Mouse (Mus musculus): ENCODE data around the gene Hsd3b4. TPM values are rescaled to one million over a fixed set of nuclear protein-coding genes. Genes with fewer than 3 reads are reported as not detected.

The Hsd3b4 gene
- total RNA-seq, 2 experiments from 2014 or later: not detected

Other genes with a start within 250 kb of the Hsd3b4 start
- 0.79 and 1.5 TPM in 2 replicates for gene Hmgcs2, start 230.1 kb downstream of the Hsd3b4 start, total RNA-seq (2014; fragmentation: Nextera tagmentation)
- 0.09 and 1.3 TPM in 2 replicates for gene Hmgcs2, start 230.1 kb downstream of the Hsd3b4 start, total RNA-seq (2017)
- 83.5 and 118 TPM in 2 replicates for gene Phgdh, start 170.5 kb downstream of the Hsd3b4 start, total RNA-seq (2014; fragmentation: Nextera tagmentation)
- gene Phgdh, start 170.5 kb downstream of the Hsd3b4 start, total RNA-seq (2017): 222 and 272 TPM in 2 replicates
- not detected in 2 replicates for gene Zfp697, start 128.1 kb downstream of the Hsd3b4 start, total RNA-seq (2014; fragmentation: Nextera tagmentation)
- 0.19 TPM in 1 of 2 replicates, not detected in the other for gene Zfp697, start 128.1 kb downstream of the Hsd3b4 start, total RNA-seq (2017)
- gene Gm4450, start 53.4 kb downstream of the Hsd3b4 start, total RNA-seq (2014; fragmentation: Nextera tagmentation): not detected in 2 replicates
- gene Gm4450, start 53.4 kb downstream of the Hsd3b4 start, total RNA-seq (2017): not detected in 2 replicates
- gene Gm10681, start 78.3 kb upstream of the Hsd3b4 start, total RNA-seq (2014; fragmentation: Nextera tagmentation): not detected in 2 replicates
- gene Gm10681, start 78.3 kb upstream of the Hsd3b4 start, total RNA-seq (2017): not detected in 2 replicates
- gene Hsd3b5, start 119.7 kb upstream of the Hsd3b4 start, total RNA-seq (2014; fragmentation: Nextera tagmentation): not detected in 2 replicates
- gene Hsd3b5, start 119.7 kb upstream of the Hsd3b4 start, total RNA-seq (2017): not detected in 2 replicates
- gene Hsd3b2, start 214.0 kb upstream of the Hsd3b4 start, total RNA-seq (2014; fragmentation: Nextera tagmentation): not detected in 2 replicates
- gene Hsd3b2, start 214.0 kb upstream of the Hsd3b4 start, total RNA-seq (2017): not detected in 2 replicates